Mouse (Mus musculus): ENCODE measurements around the gene Ebf1. TPM values are rescaled to one million over a fixed set of nuclear protein-coding genes. Genes with fewer than 3 reads are reported as not detected.

Gene Ebf1
- polyA plus RNA-seq, 1 experiment from 2014 or later, result 12.1 TPM

- WGBS, result 85% methylated on average over 5 of the region's 5 CpGs
- Histone ChIP-seq H3K9me3 (no peaks in the 10 kb centered on the region), H3K4me1 (replicated peaks) (no peaks in the 10 kb centered on the region), H3K4me2 (replicated peaks) (no peak overlapping the region), H3K27ac (no peak overlapping the region), H3K36me3 (no peaks in the 10 kb centered on the region), H3K4me3 (replicated peaks) (no peak overlapping the region), H3K9ac (no peak overlapping the region), H3K27me3 (replicated peaks) (no peaks in the 10 kb centered on the region)
- ATAC-seq, result no peak
Observed at GRCm38 (mm10) chr11:44714188-44714587, 97.1 kb downstream of the Ebf1 start.

GRCm38 (mm10) chr11:44715776-44716175, 98.7 kb downstream of the Ebf1 start:
- no peaks in the 10 kb centered on the region for H3K36me3 ChIP-seq
- WGBS, result 76% methylated on average over 4 of the region's 4 CpGs
- H3K27ac ChIP-seq, result no peak overlapping the region
- H3K4me3 ChIP-seq (replicated peaks), result no peak overlapping the region
- H3K27me3 ChIP-seq (replicated peaks), result no peaks in the 10 kb centered on the region
- H3K4me2 ChIP-seq (replicated peaks), result no peak overlapping the region
- no peaks in the 10 kb centered on the region for H3K4me1 ChIP-seq (replicated peaks)
- no peak for ATAC-seq
- no peaks in the 10 kb centered on the region for H3K9me3 ChIP-seq
- no peak overlapping the region for H3K9ac ChIP-seq

DNA sequence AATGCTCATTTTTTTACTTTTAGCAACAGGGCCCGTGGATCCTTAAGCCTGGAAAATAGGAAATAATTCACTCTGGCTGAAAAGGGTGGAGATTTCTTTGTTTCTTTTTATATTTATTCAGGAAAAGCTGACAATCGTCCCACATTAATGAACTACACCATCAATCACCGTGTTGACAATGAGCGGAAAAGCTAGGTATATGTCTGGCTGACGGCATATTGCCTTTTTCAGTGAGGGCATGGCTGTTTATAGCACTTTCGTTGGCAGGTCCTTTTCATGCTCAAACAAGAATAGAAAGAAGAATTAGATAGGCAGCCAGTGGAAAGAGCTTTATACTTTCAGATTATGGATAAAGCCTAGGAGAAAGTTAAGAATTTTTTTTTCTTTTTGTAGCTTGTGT, 99.8 kb downstream of the Ebf1 start:
- Histone ChIP-seq H3K9me3 (no peaks in the 10 kb centered on the region), H3K36me3 (no peaks in the 10 kb centered on the region), H3K4me3 (replicated peaks) (no peak overlapping the region), H3K27ac (no peak overlapping the region), H3K4me2 (replicated peaks) (no peak overlapping the region), H3K27me3 (replicated peaks) (no peaks in the 10 kb centered on the region), H3K9ac (no peak overlapping the region), H3K4me1 (replicated peaks) (no peaks in the 10 kb centered on the region)
- 50% methylated on average over 6 of the region's 6 CpGs for WGBS
- no peak for ATAC-seq

DNA sequence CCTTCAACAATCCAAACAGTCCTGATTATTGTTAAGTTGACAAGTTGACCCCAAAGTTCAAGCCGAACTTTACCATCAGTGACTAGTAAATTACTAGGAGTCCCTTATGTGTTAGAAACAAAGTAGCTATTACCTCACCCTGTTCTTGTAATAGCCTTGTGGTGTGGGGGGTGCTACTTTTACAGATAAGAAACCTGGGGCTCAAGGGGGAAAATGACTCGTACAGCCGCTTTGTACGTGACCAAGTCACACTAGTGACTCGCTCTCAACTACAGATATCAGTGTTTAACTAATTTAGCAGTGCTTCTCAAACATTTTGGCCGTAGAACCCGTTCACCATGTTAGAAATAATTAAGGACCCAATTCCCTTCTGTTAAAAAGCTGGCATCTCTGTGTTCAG, 100.5 kb downstream of the Ebf1 start:
- Histone ChIP-seq H3K4me2 (replicated peaks) (no peak overlapping the region), H3K27ac (no peak overlapping the region), H3K4me1 (replicated peaks) (no peaks in the 10 kb centered on the region), H3K9me3 (no peaks in the 10 kb centered on the region), H3K36me3 (no peaks in the 10 kb centered on the region), H3K9ac (no peak overlapping the region), H3K27me3 (replicated peaks) (no peaks in the 10 kb centered on the region), H3K4me3 (replicated peaks) (no peak overlapping the region)
- 57% methylated on average over 7 of the region's 7 CpGs for WGBS
- no peak for ATAC-seq

GRCm38 (mm10) chr11:44721976-44722375, 104.9 kb downstream of the Ebf1 start:
- 88% methylated on average over 4 of the region's 4 CpGs for WGBS
- no peaks in the 10 kb centered on the region for H3K27me3 ChIP-seq (replicated peaks)
- no peaks in the 10 kb centered on the region for H3K9me3 ChIP-seq
- H3K9ac ChIP-seq, result no peak overlapping the region
- no peak overlapping the region for H3K4me2 ChIP-seq (replicated peaks)
- H3K36me3 ChIP-seq, result no peaks in the 10 kb centered on the region
- no peaks in the 10 kb centered on the region for H3K4me1 ChIP-seq (replicated peaks)
- H3K27ac ChIP-seq, result no peak overlapping the region
- no peak overlapping the region for H3K4me3 ChIP-seq (replicated peaks)
- ATAC-seq, result no peak

DNA sequence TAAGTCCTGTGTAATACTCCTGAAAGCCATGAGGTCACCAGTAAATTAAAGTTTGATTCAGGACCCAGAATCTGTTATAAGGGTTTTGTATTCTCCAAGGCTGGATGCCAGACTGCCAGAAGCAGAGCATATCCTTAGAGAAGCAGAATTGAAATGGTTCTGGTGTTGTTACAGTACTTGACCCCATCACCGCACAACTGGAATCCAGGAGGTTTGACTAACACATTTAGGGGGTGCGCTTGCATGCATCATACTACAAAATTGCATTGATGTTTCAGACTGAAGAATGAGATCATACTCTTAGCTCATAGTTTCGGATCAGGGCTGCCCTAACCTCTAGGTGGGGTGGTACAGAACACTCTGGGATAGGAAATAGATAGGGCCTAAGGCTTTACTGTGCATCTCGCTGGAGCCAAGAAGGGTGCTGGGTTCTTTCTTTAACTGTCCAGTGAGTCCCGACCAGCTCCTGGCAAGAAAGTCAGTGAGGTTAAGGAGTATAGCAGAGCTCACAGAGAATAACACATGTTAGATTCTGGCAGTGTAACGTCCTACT, 106.9 kb downstream of the Ebf1 start:
- H3K4me3 ChIP-seq (replicated peaks), result no peak overlapping the region
- 82% methylated on average over 6 of the region's 6 CpGs for WGBS
- H3K36me3 ChIP-seq, result no peaks in the 10 kb centered on the region
- no peaks in the 10 kb centered on the region for H3K9me3 ChIP-seq
- no peak overlapping the region for H3K9ac ChIP-seq
- H3K27me3 ChIP-seq (replicated peaks), result no peaks in the 10 kb centered on the region
- no peaks in the 10 kb centered on the region for H3K4me1 ChIP-seq (replicated peaks)
- no peak for ATAC-seq
- H3K4me2 ChIP-seq (replicated peaks), result no peak overlapping the region
- H3K27ac ChIP-seq, result no peak overlapping the region

GRCm38 (mm10) chr11:44725732-44726131, 108.6 kb downstream of the Ebf1 start:
- Histone ChIP-seq H3K27me3 (replicated peaks) (no peaks in the 10 kb centered on the region), H3K4me1 (replicated peaks) (no peaks in the 10 kb centered on the region), H3K4me3 (replicated peaks) (no peak overlapping the region), H3K9ac (no peak overlapping the region), H3K36me3 (no peaks in the 10 kb centered on the region), H3K4me2 (replicated peaks) (no peak overlapping the region), H3K9me3 (no peaks in the 10 kb centered on the region), H3K27ac (no peak overlapping the region)
- no peak for ATAC-seq
- 82% methylated on average over 5 of the region's 5 CpGs for WGBS

DNA sequence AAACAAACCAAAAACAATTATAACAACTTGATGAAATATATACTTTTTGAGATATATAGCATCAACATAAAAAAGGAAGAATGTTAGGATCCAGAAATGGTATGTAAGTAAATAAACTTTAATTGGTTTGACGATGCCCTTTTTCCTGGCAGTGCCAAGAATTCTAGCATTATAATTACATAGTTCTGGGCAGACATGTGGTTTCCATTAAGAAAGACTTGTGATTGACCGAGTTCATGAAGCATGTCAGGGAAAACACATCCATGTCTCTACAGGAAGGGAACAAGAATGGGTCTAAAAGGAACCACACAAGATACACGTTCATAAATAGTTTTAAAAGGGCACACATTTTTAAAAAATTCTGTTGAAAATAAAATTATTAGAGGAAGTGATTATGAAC, 110.3 kb downstream of the Ebf1 start:
- Histone ChIP-seq H3K4me3 (replicated peaks) (no peak overlapping the region), H3K27ac (no peak overlapping the region), H3K9me3 (no peaks in the 10 kb centered on the region), H3K9ac (no peak overlapping the region), H3K4me1 (replicated peaks) (no peaks in the 10 kb centered on the region), H3K4me2 (replicated peaks) (no peak overlapping the region), H3K27me3 (replicated peaks) (no peaks in the 10 kb centered on the region), H3K36me3 (no peaks in the 10 kb centered on the region)
- no peak for ATAC-seq
- WGBS, result 79% methylated on average over 3 of the region's 3 CpGs

DNA sequence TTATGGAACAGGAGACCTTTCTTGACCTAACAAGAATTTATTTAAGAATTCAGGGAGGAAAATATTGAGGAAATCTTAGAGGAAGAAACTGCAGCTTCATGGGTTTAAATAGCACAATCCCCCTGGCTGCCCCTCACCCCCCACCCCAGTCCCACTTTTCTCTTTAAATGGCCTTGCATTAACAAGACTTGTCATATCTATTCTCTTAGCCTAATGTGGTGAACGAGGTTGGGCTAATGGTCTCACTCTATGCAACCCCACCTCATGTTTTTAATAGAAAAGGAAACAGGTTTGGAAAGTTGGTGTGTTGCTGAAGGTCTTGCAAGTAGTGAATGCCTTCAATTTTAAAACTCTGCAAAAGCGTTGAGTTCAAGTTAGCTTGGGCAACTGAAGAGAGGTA, 110.7 kb downstream of the Ebf1 start:
- no peak overlapping the region for H3K9ac ChIP-seq
- no peaks in the 10 kb centered on the region for H3K27me3 ChIP-seq (replicated peaks)
- H3K4me3 ChIP-seq (replicated peaks), result no peak overlapping the region
- H3K9me3 ChIP-seq, result no peaks in the 10 kb centered on the region
- no peaks in the 10 kb centered on the region for H3K36me3 ChIP-seq
- H3K4me2 ChIP-seq (replicated peaks), result no peak overlapping the region
- 78% methylated on average over 2 of the region's 2 CpGs for WGBS
- no peak overlapping the region for H3K27ac ChIP-seq
- ATAC-seq, result no peak
- no peaks in the 10 kb centered on the region for H3K4me1 ChIP-seq (replicated peaks)

GRCm38 (mm10) chr11:44728271-44728670, 111.2 kb downstream of the Ebf1 start:
- Histone ChIP-seq H3K9me3 (no peaks in the 10 kb centered on the region), H3K4me3 (replicated peaks) (no peak overlapping the region), H3K27me3 (replicated peaks) (no peaks in the 10 kb centered on the region), H3K27ac (no peak overlapping the region), H3K9ac (no peak overlapping the region), H3K36me3 (no peaks in the 10 kb centered on the region), H3K4me2 (replicated peaks) (no peak overlapping the region), H3K4me1 (replicated peaks) (no peaks in the 10 kb centered on the region)
- 74% methylated on average over 2 of the region's 2 CpGs for WGBS
- no peak for ATAC-seq

DNA sequence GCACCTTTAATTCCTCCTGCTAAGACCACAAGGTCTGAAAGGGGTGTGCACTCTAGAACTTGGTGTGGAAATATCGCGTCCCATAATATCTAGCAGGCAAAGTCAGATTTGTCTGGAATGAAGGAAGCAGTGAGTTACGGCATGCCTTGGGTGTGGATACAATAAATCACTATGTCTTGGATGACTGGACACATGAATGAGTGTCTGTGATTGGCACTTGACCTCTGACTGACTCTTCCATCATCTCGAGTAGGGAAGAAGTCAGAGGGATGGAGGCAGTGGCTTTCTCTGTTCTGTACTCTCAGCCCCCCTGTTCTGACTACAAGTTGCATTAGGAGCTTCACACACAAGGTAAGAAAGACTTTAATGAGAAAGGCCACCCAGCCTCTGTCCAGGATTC, 112.8 kb downstream of the Ebf1 start:
- WGBS, result 50% methylated on average over 4 of the region's 4 CpGs
- no peaks in the 10 kb centered on the region for H3K9me3 ChIP-seq
- no peak overlapping the region for H3K9ac ChIP-seq
- no peak overlapping the region for H3K4me2 ChIP-seq (replicated peaks)
- H3K27me3 ChIP-seq (replicated peaks), result no peaks in the 10 kb centered on the region
- H3K27ac ChIP-seq, result no peak overlapping the region
- no peak for ATAC-seq
- no peaks in the 10 kb centered on the region for H3K36me3 ChIP-seq
- H3K4me3 ChIP-seq (replicated peaks), result no peak overlapping the region
- no peaks in the 10 kb centered on the region for H3K4me1 ChIP-seq (replicated peaks)

DNA sequence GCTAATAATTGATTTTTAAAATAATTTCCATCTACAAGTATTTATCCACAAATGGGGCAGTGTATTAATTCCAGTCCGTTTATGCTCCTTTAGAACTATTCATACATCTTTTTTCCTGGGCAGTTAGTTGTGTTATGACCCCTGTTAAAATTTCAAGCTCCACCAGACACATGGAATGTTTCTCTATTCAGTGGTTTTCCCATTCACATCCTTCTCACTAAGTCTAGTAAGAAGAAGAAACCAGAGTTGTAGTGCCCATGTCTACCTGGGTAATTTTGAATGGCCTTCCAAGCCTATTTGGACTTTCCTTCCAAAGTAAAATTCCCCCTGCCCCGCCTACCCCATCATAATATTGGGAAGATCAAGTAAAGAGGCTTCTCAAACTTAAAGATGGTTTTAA, 114.6 kb downstream of the Ebf1 start:
- H3K4me1 ChIP-seq (replicated peaks), result no peaks in the 10 kb centered on the region
- no peak overlapping the region for H3K4me2 ChIP-seq (replicated peaks)
- no peaks in the 10 kb centered on the region for H3K36me3 ChIP-seq
- no peak for ATAC-seq
- H3K27me3 ChIP-seq (replicated peaks), result no peaks in the 10 kb centered on the region
- no peak overlapping the region for H3K4me3 ChIP-seq (replicated peaks)
- H3K9me3 ChIP-seq, result no peaks in the 10 kb centered on the region
- 84% methylated on average over 2 of the region's 2 CpGs for WGBS
- H3K27ac ChIP-seq, result no peak overlapping the region
- H3K9ac ChIP-seq, result no peak overlapping the region

DNA sequence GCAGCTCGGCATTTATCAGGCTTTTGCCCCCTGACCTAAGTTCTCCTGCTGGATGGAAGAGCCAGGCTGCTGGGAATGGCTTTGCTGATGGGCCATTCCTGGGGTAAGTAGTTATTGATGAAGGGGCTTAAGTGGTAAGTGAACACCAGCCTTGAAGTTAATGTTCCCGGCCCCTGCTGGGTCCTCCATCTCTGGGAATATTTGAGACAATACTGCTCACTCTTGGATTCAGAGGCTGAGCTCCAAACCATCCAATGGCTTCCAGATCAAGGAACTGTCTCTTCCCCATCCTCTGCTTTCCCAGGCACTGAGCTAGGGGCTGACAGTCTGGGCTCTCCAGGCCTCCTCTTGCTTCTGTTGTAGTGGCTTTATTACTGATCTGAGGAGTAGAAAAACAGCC, 116.2 kb downstream of the Ebf1 start:
- H3K4me2 ChIP-seq (replicated peaks), result no peak overlapping the region
- no peak overlapping the region for H3K9ac ChIP-seq
- no peaks in the 10 kb centered on the region for H3K9me3 ChIP-seq
- no peak overlapping the region for H3K4me3 ChIP-seq (replicated peaks)
- no peak for ATAC-seq
- no peaks in the 10 kb centered on the region for H3K4me1 ChIP-seq (replicated peaks)
- no peaks in the 10 kb centered on the region for H3K36me3 ChIP-seq
- no peak overlapping the region for H3K27ac ChIP-seq
- WGBS, result 54% methylated on average over 2 of the region's 2 CpGs
- no peaks in the 10 kb centered on the region for H3K27me3 ChIP-seq (replicated peaks)

Data from intestine, embryonic 15.5 days (tissue).